ENCODE assay signal across 8 mouse cellular contexts in the genomic region with DNA sequence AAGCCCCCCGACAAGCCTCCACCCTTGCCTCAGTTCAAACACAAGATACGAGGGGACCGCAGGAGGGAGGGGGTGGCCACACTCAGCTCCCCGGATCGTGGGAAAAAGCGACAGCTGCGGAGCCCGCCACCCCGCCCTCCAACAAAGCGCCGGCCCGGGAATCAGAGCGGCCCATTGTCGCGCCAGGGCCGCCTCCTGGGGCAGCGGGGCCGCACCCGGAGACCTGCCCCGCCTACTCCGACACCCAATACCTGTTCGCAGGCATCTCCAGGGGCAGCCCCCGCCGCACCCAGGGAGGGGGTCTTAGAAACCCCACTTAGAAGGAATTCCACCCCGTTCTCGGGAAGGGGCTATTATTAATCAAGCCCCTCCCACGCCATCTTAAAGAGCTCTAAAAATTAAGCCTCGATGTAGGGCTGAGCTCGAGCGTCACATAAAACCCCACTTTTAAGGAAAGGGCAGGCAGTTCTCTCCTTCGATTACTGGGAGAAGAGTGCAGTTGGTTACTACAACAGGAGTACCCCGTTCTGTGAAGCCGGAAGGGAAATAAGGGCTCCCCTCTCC. TPM values are rescaled to one million over a fixed set of nuclear protein-coding genes. Genes with fewer than 3 reads are reported as not detected.
DNase-seq lines count a peak whose midpoint lies in the region; ATAC-seq lines count a peak whose summit lies in the region.

No protein-coding gene starts in this region.

- WGBS in neural tube, embryonic 15.5 days = under 1% methylated on average over 31 of the region's 33 CpGs

- peaks cover 84% of the 10 kb centered on the region for H3K4me1 ChIP-seq in neural tube, embryonic 15.5 days

- peak overlapping the region; percentile 85 for H3K4me2 ChIP-seq in neural tube, embryonic 15.5 days

- H3K4me3 ChIP-seq in neural tube, embryonic 15.5 days (replicated peaks) = peak overlapping the region; percentile 58

- H3K9ac ChIP-seq in neural tube, embryonic 15.5 days (replicated peaks) = peak overlapping the region; percentile 67

- H3K36me3 ChIP-seq in neural tube, embryonic 15.5 days = no peaks in the 10 kb centered on the region

- peaks cover 23% of the 10 kb centered on the region for H3K27me3 ChIP-seq in neural tube, embryonic 15.5 days (replicated peaks)

- no peaks in the 10 kb centered on the region for H3K9me3 ChIP-seq in neural tube, embryonic 15.5 days (replicated peaks)

- H3K27ac ChIP-seq in neural tube, embryonic 15.5 days (replicated peaks) = peak overlapping the region; percentile 80

- peak; percentile 98 for DNase-seq in heart, adult 11 months
- no peak for DNase-seq in heart, adult 8-10 months (ENCODE audit: low spot score)
- peak; percentile 64 for DNase-seq in adrenal gland, postnatal 25 days
- DNase-seq in heart, adult 18-20 months = peak; percentile 74 to 83
- peak; percentile 64 for DNase-seq in kidney, adult 18-20 months
- peak; percentile 77 to 82 for DNase-seq in lung, adult 18-20 months
- no peak for DNase-seq in frontal cortex, postnatal 36 days (ENCODE audit: low spot score in 2 of 2)

- peak; percentile 5; the same call in 1 of the 2 replicates for ATAC-seq in neural tube, embryonic 15.5 days (ENCODE audit: low FRiP score)

RNA-seq across cellular contexts. Expression of gene Notch1, which starts 14.1 kb away (rescaled TPM):
- 10 to 100 TPM; 22.2 to 36.5 (median 29.1) TPM for total RNA-seq in heart, adult 8-10 months (2022)
- total RNA-seq in adrenal gland, postnatal 25 days (2021) = 17.7 and 24.8 TPM in 2 replicates
- total RNA-seq in heart, adult 18-20 months (2021) = 10 to 100 TPM; 29.8 to 30.5 TPM
- polyA plus RNA-seq in neural tube, embryonic 15.5 days (2015; fragmentation: Nextera tagmentation; extraction: Ambion mirVana) = 11.7 and 22.6 TPM in 2 replicates

RNA-seq across cellular contexts. Expression of gene Sec16a, which starts 57.4 kb away (rescaled TPM):
- total RNA-seq in heart, adult 8-10 months (2022) = 10 to 100 TPM; 40.7 to 45.7 (median 41.7) TPM
- total RNA-seq in adrenal gland, postnatal 25 days (2021) = 62.7 and 63.4 TPM in 2 replicates
- total RNA-seq in heart, adult 18-20 months (2021) = 10 to 100 TPM; 38.9 to 39.2 TPM
- polyA plus RNA-seq in neural tube, embryonic 15.5 days (2015; fragmentation: Nextera tagmentation; extraction: Ambion mirVana) = 16.7 and 17.2 TPM in 2 replicates

Comparison
In these comparisons a context has a peak if more than half of its experiments do, and no peak if none do; other contexts are left out.
1. DNase-seq: peak in heart, adult 11 months (single experiment), adrenal gland, postnatal 25 days (single experiment), heart, adult 18-20 months (2 of 2), kidney, adult 18-20 months (single experiment) and lung, adult 18-20 months (2 of 2); none in heart, adult 8-10 months (single experiment) and frontal cortex, postnatal 36 days (0 of 2).